8 mouse cellular contexts compared by ENCODE assay signal in genomic region chr12:24709831-24710508, GRCm38 (mm10). TPM values are rescaled to one million over a fixed set of nuclear protein-coding genes. Genes with fewer than 3 reads are reported as not detected.
A peak's percentile ranks its signal among the peaks of the same experiment; 100 is the strongest.
DNase-seq lines count a peak whose midpoint lies in the region; ATAC-seq and TF ChIP-seq lines count a peak whose summit lies in the region.

No protein-coding gene starts in this region.

- TF ChIP-seq CTCF in E14TG2a.4 (conservative IDR thresholded peaks at IDR 0.05; ENCODE audit: low read length): peak; percentile 58

- peaks cover 60% of the 10 kb centered on the region for H3K36me3 ChIP-seq in E14TG2a.4 (ENCODE audit: insufficient read depth, low read length)
- H3K36me3 ChIP-seq in intestine, embryonic 16.5 days (ENCODE audit: control insufficient read depth, insufficient read depth, low read length): no peaks in the 10 kb centered on the region; the same call in 1 of the 2 replicates
- H3K36me3 ChIP-seq in liver, embryonic 12.5 days: peaks cover 63% of the 10 kb centered on the region

- intact Hi-C loops in gastrocnemius, postnatal 14 days (cut with DNase I; ENCODE audit: low total_unique reads): loop anchor here (10.0 kb wide), 1 partner anchor 135 kb away; no protein-coding TSS in a partner anchor

- ATAC-seq in intestine, embryonic 16.5 days: no peak
- ATAC-seq in liver, embryonic 12.5 days: peak; percentile 1; the same call in 1 of the 2 replicates

- no peaks in the 10 kb centered on the region for H3K27me3 ChIP-seq in E14TG2a.4 (ENCODE audit: insufficient read depth, low read length)
- H3K27me3 ChIP-seq in intestine, embryonic 16.5 days (replicated peaks; ENCODE audit: control insufficient read depth, insufficient read depth, low read length): no peaks in the 10 kb centered on the region
- H3K27me3 ChIP-seq in liver, embryonic 12.5 days (replicated peaks): no peaks in the 10 kb centered on the region

- H3K4me1 ChIP-seq in E14TG2a.4 (replicated peaks; ENCODE audit: low read depth, low read length): peaks cover 81% of the 10 kb centered on the region
- H3K4me1 ChIP-seq in intestine, embryonic 16.5 days (ENCODE audit: control insufficient read depth, insufficient read depth, low read length): peaks cover 27% of the 10 kb centered on the region
- H3K4me1 ChIP-seq in liver, embryonic 12.5 days: peaks cover 79% of the 10 kb centered on the region

- no peak overlapping the region for H3K27ac ChIP-seq in intestine, embryonic 16.5 days (ENCODE audit: low read length)
- H3K27ac ChIP-seq in liver, embryonic 12.5 days: peak overlapping the region; percentile 87

- no peaks in the 10 kb centered on the region for H3K9me3 ChIP-seq in E14TG2a.4 (ENCODE audit: low read length)
- no peaks in the 10 kb centered on the region for H3K9me3 ChIP-seq in intestine, embryonic 16.5 days (ENCODE audit: control insufficient read depth, low read length)
- H3K9me3 ChIP-seq in liver, embryonic 12.5 days (replicated peaks): no peaks in the 10 kb centered on the region

- peak overlapping the region; percentile 99 for H3K4me3 ChIP-seq in E14TG2a.4 (replicated peaks; ENCODE audit: low read length)
- H3K4me3 ChIP-seq in intestine, embryonic 16.5 days (ENCODE audit: low read length): peak overlapping the region; percentile 92
- peak overlapping the region; percentile 77 for H3K4me3 ChIP-seq in liver, embryonic 12.5 days

- peak overlapping the region; percentile 83; the same call in 1 of the 2 replicates for H3K9ac ChIP-seq in intestine, embryonic 16.5 days (ENCODE audit: low read depth, low read length)
- peak overlapping the region; percentile 84 for H3K9ac ChIP-seq in liver, embryonic 12.5 days

- WGBS in intestine, embryonic 16.5 days: 34% methylated on average over 5 of the region's 5 CpGs
- WGBS in liver, embryonic 12.5 days (ENCODE audit: insufficient replicate concordance): 36% methylated on average over 5 of the region's 5 CpGs

- H3K4me2 ChIP-seq in intestine, embryonic 16.5 days (ENCODE audit: low read depth, low read length): peak overlapping the region; percentile 81
- peak overlapping the region; percentile 85 for H3K4me2 ChIP-seq in liver, embryonic 12.5 days

- peak; percentile 97 for DNase-seq in 3T3-L1 (ENCODE audit: low read depth, low spot score)
- peak; percentile 28 for DNase-seq in cerebellum, adult 9-11 months
- peak; percentile 62 for DNase-seq in gastrocnemius, postnatal 14 days
- DNase-seq in naive thymus-derived CD4-positive, alpha-beta T cell, adult 2 months (ENCODE audit: low read depth): peak; percentile 85
- peak; percentile 38 for DNase-seq in thymus, postnatal 25 days

RNA-seq across cellular contexts. Expression of gene Rrm2, which starts 1.9 kb away (rescaled TPM):
- 1 to 10 TPM; 8.1 to 8.6 TPM for total RNA-seq in gastrocnemius, postnatal 14 days (2021)
- 122 and 147 TPM in 2 replicates for polyA plus RNA-seq in intestine, embryonic 16.5 days (2015; fragmentation: Nextera tagmentation; extraction: Ambion mirVana)
- 531 and 552 TPM in 2 replicates for polyA plus RNA-seq in liver, embryonic 12.5 days (2016; fragmentation: Nextera tagmentation; extraction: Ambion mirVana)

RNA-seq across cellular contexts. Expression of gene Cys1, which starts 28.4 kb away (rescaled TPM):
- total RNA-seq in gastrocnemius, postnatal 14 days (2021): 1 to 10 TPM; 6.8 to 7.5 TPM
- polyA plus RNA-seq in intestine, embryonic 16.5 days (2015; fragmentation: Nextera tagmentation; extraction: Ambion mirVana): 1.4 and 2.1 TPM in 2 replicates
- polyA plus RNA-seq in liver, embryonic 12.5 days (2016; fragmentation: Nextera tagmentation; extraction: Ambion mirVana): 0.56 and 1.0 TPM in 2 replicates

RNA-seq across cellular contexts. Expression of gene Klf11, which starts 58.9 kb away (rescaled TPM):
- 1 to 10 TPM; 4.4 to 6.1 TPM for total RNA-seq in gastrocnemius, postnatal 14 days (2021)
- 8.1 and 10.0 TPM in 2 replicates for polyA plus RNA-seq in intestine, embryonic 16.5 days (2015; fragmentation: Nextera tagmentation; extraction: Ambion mirVana)
- 9.2 and 10.6 TPM in 2 replicates for polyA plus RNA-seq in liver, embryonic 12.5 days (2016; fragmentation: Nextera tagmentation; extraction: Ambion mirVana)

Comparison
In these comparisons a context has a peak if more than half of its experiments do, and no peak if none do; other contexts are left out.
1. DNase-seq: peak in every context shown above with its lines; median percentile 97 in 3T3-L1; 85 in naive thymus-derived CD4-positive, alpha-beta T cell, adult 2 months; 62 in gastrocnemius, postnatal 14 days; 38 in thymus, postnatal 25 days; 28 in cerebellum, adult 9-11 months.